Mouse (Mus musculus): ENCODE data around the gene Znhit6. TPM values are rescaled to one million over a fixed set of nuclear protein-coding genes. Genes with fewer than 3 reads are reported as not detected.

Gene Znhit6
- total and polyA plus RNA-seq, 3 experiments = 54.4 to 188 (median 58.6) TPM

DNA sequence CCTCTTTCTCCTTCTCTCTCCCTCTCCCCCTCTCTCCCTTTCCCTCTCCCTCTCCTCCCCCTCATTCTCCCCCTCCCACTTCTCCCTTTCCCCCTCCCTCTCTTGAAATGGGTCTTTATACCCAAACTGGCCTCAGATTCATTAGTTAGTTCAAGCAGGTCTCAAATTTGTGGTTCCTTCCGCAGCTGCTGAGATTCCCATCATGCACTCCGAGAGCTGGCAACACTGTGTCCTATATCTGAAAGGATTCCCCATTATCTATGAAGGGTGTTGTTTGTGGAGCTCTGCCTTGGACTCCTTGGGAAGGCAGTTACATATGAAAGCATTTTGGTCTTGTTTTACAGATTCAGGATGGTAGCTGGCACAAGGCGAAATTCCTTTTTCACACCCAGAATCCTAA is 25.8 kb upstream of the Znhit6 start:
- in situ Hi-C loops (cut with MboI; ENCODE audit: low pct_ligation_motif_present, low pct_unique_long_range_greater_than_20kb, low sequenced_read_pairs) = no loop called here
- no peak overlapping the region for H3K4me2 ChIP-seq (ENCODE audit: insufficient read depth, low read depth, poor library complexity, severe bottlenecking)
- no peaks in the 10 kb centered on the region for H3K36me3 ChIP-seq (replicated peaks in 1 of 2; ENCODE audit: control insufficient read depth in 1 of 2, insufficient read depth in 1 of 2, low read length in 1 of 2)
- H3K79me2 ChIP-seq (replicated peaks; ENCODE audit: control insufficient read depth, extremely low read depth, insufficient read depth, poor library complexity, severe bottlenecking) = no peaks in the 10 kb centered on the region
- H3K27ac ChIP-seq (ENCODE audit: insufficient read depth, low read depth) = no peak overlapping the region
- TF ChIP-seq CHD2 (IDR thresholded peaks at IDR 0.05; ENCODE audit: low read length) (no peak), NRF1 (IDR thresholded peaks at IDR 0.05; ENCODE audit: low read depth, low read length) (no peak), ELF1 (IDR thresholded peaks at IDR 0.05; ENCODE audit: low read depth, low read length) (no peak), ETS1 (conservative IDR thresholded peaks at IDR 0.05; ENCODE audit: low read depth, low read length) (no peak), JUND (conservative IDR thresholded peaks at IDR 0.05; ENCODE audit: low read depth, low read length) (no peak), SIN3A (IDR thresholded peaks at IDR 0.05; ENCODE audit: low read length) (no peak), TBP (conservative IDR thresholded peaks at IDR 0.05; ENCODE audit: low read depth, low read length) (no peak), KAT2A (IDR thresholded peaks at IDR 0.05; ENCODE audit: insufficient replicate concordance, low read length) (no peak), HCFC1 (IDR thresholded peaks at IDR 0.05; ENCODE audit: low read depth, low read length) (no peak), ZMIZ1 (IDR thresholded peaks at IDR 0.05; ENCODE audit: low read depth, low read length) (no peak), CTCF (conservative IDR thresholded peaks at IDR 0.05 in 1 of 2, IDR thresholded peaks at IDR 0.05 in 1 of 2; ENCODE audit: low read depth in 2 of 2, low read length in 2 of 2) (no peak), USF1 (IDR thresholded peaks at IDR 0.05; ENCODE audit: low read depth, low read length) (no peak)
- H3K9me3 ChIP-seq (replicated peaks; ENCODE audit: low read length) = no peaks in the 10 kb centered on the region
- DNase-seq (ENCODE audit: extremely low read depth) = no peak
- H3K4me3 ChIP-seq (replicated peaks in 1 of 3; ENCODE audit: low read depth in 2 of 3, low read length in 2 of 3, poor library complexity in 1 of 3) = no peak overlapping the region
- peaks cover 2% of the 10 kb centered on the region for H3K27me3 ChIP-seq (replicated peaks)
- H3K4me1 ChIP-seq (ENCODE audit: control insufficient read depth in 1 of 2, insufficient read depth in 2 of 2) = no peaks in the 10 kb centered on the region
- dilution Hi-C loops (cut with MboI; ENCODE audit: extremely low pct_ligation_motif_present, extremely low pct_unique_long_range_greater_than_20kb, low sequenced_read_pairs) = no loop called here
- no peak overlapping the region for H3K9ac ChIP-seq (ENCODE audit: insufficient read depth, low read depth)

DNA sequence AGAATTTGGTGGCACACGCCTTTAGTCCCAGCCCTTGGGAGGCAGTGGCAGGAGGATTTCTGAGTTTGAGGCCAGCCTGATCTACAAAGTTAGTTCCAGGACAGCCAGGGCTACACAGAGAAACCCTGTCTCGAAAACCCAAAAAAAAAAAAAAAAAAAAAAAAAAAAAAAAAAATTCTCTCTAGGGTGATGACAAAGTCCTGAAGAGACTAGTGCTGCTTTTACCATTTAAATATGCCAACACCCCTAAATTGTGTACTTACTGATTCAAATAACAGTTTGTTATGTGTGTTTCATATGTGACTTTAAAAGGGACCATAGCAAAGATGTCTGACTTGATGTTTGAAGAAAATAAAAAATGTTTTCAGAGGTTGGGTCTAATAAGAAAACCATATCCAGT is 21.6 kb upstream of the Znhit6 start:
- H3K4me1 ChIP-seq (ENCODE audit: control insufficient read depth in 1 of 2, insufficient read depth in 2 of 2) = no peaks in the 10 kb centered on the region
- no peak overlapping the region for H3K4me3 ChIP-seq (replicated peaks in 1 of 3; ENCODE audit: low read depth in 2 of 3, low read length in 2 of 3, poor library complexity in 1 of 3)
- no peaks in the 10 kb centered on the region for H3K79me2 ChIP-seq (replicated peaks; ENCODE audit: control insufficient read depth, extremely low read depth, insufficient read depth, poor library complexity, severe bottlenecking)
- in situ Hi-C loops (cut with MboI; ENCODE audit: low pct_ligation_motif_present, low pct_unique_long_range_greater_than_20kb, low sequenced_read_pairs) (no loop called here), dilution Hi-C loops (cut with MboI; ENCODE audit: extremely low pct_ligation_motif_present, extremely low pct_unique_long_range_greater_than_20kb, low sequenced_read_pairs) (no loop called here)
- H3K9ac ChIP-seq (ENCODE audit: insufficient read depth, low read depth) = no peak overlapping the region
- H3K9me3 ChIP-seq (replicated peaks; ENCODE audit: low read length) = no peaks in the 10 kb centered on the region
- TF ChIP-seq EP300 (IDR thresholded peaks at IDR 0.05; ENCODE audit: low read length) (no peak), ZNF384 (IDR thresholded peaks at IDR 0.05; ENCODE audit: low read depth, low read length) (peak; percentile 52)
- H3K27me3 ChIP-seq (replicated peaks) = peaks cover under 1% of the 10 kb centered on the region
- no peaks in the 10 kb centered on the region for H3K36me3 ChIP-seq (replicated peaks in 1 of 2; ENCODE audit: control insufficient read depth in 1 of 2, insufficient read depth in 1 of 2, low read length in 1 of 2)
- no peak for DNase-seq (ENCODE audit: extremely low read depth)
- no peak overlapping the region for H3K4me2 ChIP-seq (ENCODE audit: insufficient read depth, low read depth, poor library complexity, severe bottlenecking)
- H3K27ac ChIP-seq (ENCODE audit: insufficient read depth, low read depth) = no peak overlapping the region

DNA sequence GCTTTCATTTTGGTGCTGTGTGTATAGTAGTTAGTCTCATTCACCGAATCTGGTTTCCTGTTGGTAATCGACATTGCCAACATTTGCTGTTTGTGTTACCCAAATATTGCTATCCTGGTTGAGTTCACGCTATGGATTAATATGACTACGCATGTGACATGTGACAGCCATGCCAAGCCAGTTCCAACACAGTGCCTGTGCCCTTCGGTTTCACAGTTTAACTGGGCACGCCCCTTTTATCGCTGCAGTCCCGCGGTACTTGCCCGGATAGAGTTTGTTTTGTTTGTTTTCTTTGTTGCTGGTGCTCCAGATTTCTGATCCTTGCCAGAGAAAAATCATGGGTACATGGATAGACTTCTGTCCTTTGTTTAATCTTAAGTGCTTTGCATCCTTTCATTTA is 19.8 kb upstream of the Znhit6 start:
- in situ Hi-C loops (cut with MboI; ENCODE audit: low pct_ligation_motif_present, low pct_unique_long_range_greater_than_20kb, low sequenced_read_pairs) (no loop called here), dilution Hi-C loops (cut with MboI; ENCODE audit: extremely low pct_ligation_motif_present, extremely low pct_unique_long_range_greater_than_20kb, low sequenced_read_pairs) (no loop called here)
- H3K36me3 ChIP-seq (replicated peaks in 1 of 2; ENCODE audit: control insufficient read depth in 1 of 2, insufficient read depth in 1 of 2, low read length in 1 of 2) = no peaks in the 10 kb centered on the region

More for the DNA sequence above, 19.8 kb upstream of the Znhit6 start:
- Histone ChIP-seq H3K27me3 (replicated peaks) (no peaks in the 10 kb centered on the region), H3K79me2 (replicated peaks; ENCODE audit: control insufficient read depth, extremely low read depth, insufficient read depth, poor library complexity, severe bottlenecking) (no peaks in the 10 kb centered on the region), H3K4me3 (replicated peaks in 1 of 3; ENCODE audit: low read depth in 2 of 3, low read length in 2 of 3, poor library complexity in 1 of 3) (no peak overlapping the region), H3K27ac (ENCODE audit: insufficient read depth, low read depth) (no peak overlapping the region), H3K9me3 (replicated peaks; ENCODE audit: low read length) (no peaks in the 10 kb centered on the region), H3K4me2 (ENCODE audit: insufficient read depth, low read depth, poor library complexity, severe bottlenecking) (no peak overlapping the region), H3K4me1 (ENCODE audit: control insufficient read depth in 1 of 2, insufficient read depth in 2 of 2) (no peaks in the 10 kb centered on the region), H3K9ac (ENCODE audit: insufficient read depth, low read depth) (no peak overlapping the region)
- TF ChIP-seq MXI1 (IDR thresholded peaks at IDR 0.05; ENCODE audit: low read depth, low read length) (no peak), POLR2AphosphoS2 (IDR thresholded peaks at IDR 0.05; ENCODE audit: low read depth, low read length) (no peak), JUN (IDR thresholded peaks at IDR 0.05; ENCODE audit: insufficient read depth, low read depth, low read length) (no peak), ZC3H11A (IDR thresholded peaks at IDR 0.05; ENCODE audit: low read depth, low read length) (no peak), UBTF (IDR thresholded peaks at IDR 0.05; ENCODE audit: low read depth, low read length) (no peak), GABPA (IDR thresholded peaks at IDR 0.05; ENCODE audit: insufficient replicate concordance, low read depth, low read length) (no peak), ZKSCAN1 (IDR thresholded peaks at IDR 0.05; ENCODE audit: borderline replicate concordance, low read depth, low read length) (no peak), RCOR1 (conservative IDR thresholded peaks at IDR 0.05; ENCODE audit: low read depth, low read length) (no peak), E2F4 (IDR thresholded peaks at IDR 0.05; ENCODE audit: insufficient replicate concordance, low read depth, low read length) (no peak), MAZ (IDR thresholded peaks at IDR 0.05; ENCODE audit: low read depth, low read length) (no peak), CHD1 (IDR thresholded peaks at IDR 0.05; ENCODE audit: low read depth, low read length) (no peak)
- DNase-seq (ENCODE audit: extremely low read depth) = no peak
